Mouse (Mus musculus) MEL (cell line): ENCODE measurements around the gene Plxnc1. TPM values are rescaled to one million over a fixed set of nuclear protein-coding genes. Genes with fewer than 3 reads are reported as not detected.

ENCODE experiments used
- DNase-seq: peaks from one replicate; pipeline ENCODE4 v3.0.0; 2011; ENCODE audit warnings: low read depth, low spot score
- H3K27ac ChIP-seq: 2 replicates; pipeline ENCODE4 v1.5.1; 2012; ENCODE audit warnings: low read depth, mild to moderate bottlenecking, control low read depth, low read length, moderate library complexity; ENCODE audit not compliant: control insufficient read depth
- H3K27me3 ChIP-seq, 2 experiments: fragments of 150-350 bp in 1 of 2; sonication (generic) in 1 of 2; 2 replicates each; pipeline ENCODE4 v1.6.1; 2012; ENCODE audit warnings: low read length in 2 of 2, mild to moderate bottlenecking in 2 of 2, improper control_type of control experiment in 1 of 2, moderate library complexity in 1 of 2; ENCODE audit not compliant: insufficient read depth in 2 of 2, control insufficient read depth in 1 of 2
- H3K36me3 ChIP-seq, 2 experiments: 2 replicates each; pipeline ENCODE4 v1.6.1; 2012 to 2014; ENCODE audit warnings: low read length in 2 of 2, improper control_type of control experiment in 1 of 2, inconsistent platforms in 1 of 2, mild to moderate bottlenecking in 1 of 2; ENCODE audit not compliant: insufficient read depth in 2 of 2, control insufficient read depth in 1 of 2
- H3K4me1 ChIP-seq, 2 experiments: fragments of 150-350 bp in 1 of 2; sonication (generic) in 1 of 2; 2 replicates each; pipeline ENCODE4 v1.6.1; 2012; ENCODE audit warnings: low read length in 2 of 2, improper control_type of control experiment in 1 of 2, mild to moderate bottlenecking in 1 of 2; ENCODE audit not compliant: insufficient read depth in 2 of 2, control insufficient read depth in 1 of 2
- H3K4me3 ChIP-seq, 2 experiments: fragments of 150-350 bp in 1 of 2; sonication (generic) in 1 of 2; 2 replicates each; pipeline ENCODE4 v1.5.1; 2012; ENCODE audit warnings: low read depth in 2 of 2, low read length in 2 of 2, mild to moderate bottlenecking in 2 of 2, moderate library complexity in 2 of 2, control low read depth in 1 of 2, improper control_type of control experiment in 1 of 2; ENCODE audit not compliant: control insufficient read depth in 1 of 2, insufficient read depth in 1 of 2
- H3K79me2 ChIP-seq: 2 replicates; pipeline ENCODE4 v1.6.1; 2012; ENCODE audit warnings: mild to moderate bottlenecking, low read length, moderate library complexity; ENCODE audit not compliant: control insufficient read depth, poor library complexity, insufficient read depth
- H3K9ac ChIP-seq: 2 replicates; pipeline ENCODE4 v1.6.1; 2012; ENCODE audit warnings: low read depth, mild to moderate bottlenecking, control low read depth, low read length, moderate library complexity; ENCODE audit not compliant: control insufficient read depth, poor library complexity, severe bottlenecking
- H3K9me3 ChIP-seq: fragments of 150-350 bp; sonication (generic); replicated peaks from 2 replicates; pipeline ENCODE4 v1.6.1; 2012; ENCODE audit warnings: mild to moderate bottlenecking, low read length, improper control_type of control experiment, moderate library complexity; ENCODE audit not compliant: insufficient read depth
- BHLHE40 ChIP-seq: IDR thresholded peaks from 2 replicates; pipeline ENCODE4 v1.6.1; 2012; ENCODE audit warnings: low read depth, mild to moderate bottlenecking, inconsistent platforms, low read length, improper control_type of control experiment, borderline replicate concordance
- CHD2 ChIP-seq: IDR thresholded peaks from 2 replicates; pipeline ENCODE4 v1.6.1; 2011; ENCODE audit warnings: low read length, improper control_type of control experiment
- E2F4 ChIP-seq: IDR thresholded peaks from 2 replicates; pipeline ENCODE4 v1.6.1; 2011; ENCODE audit warnings: low read depth, low read length, improper control_type of control experiment, borderline replicate concordance
- ELF1 ChIP-seq: IDR thresholded peaks from 2 replicates; pipeline ENCODE4 v1.6.1; 2014; ENCODE audit warnings: low read depth, mild to moderate bottlenecking, inconsistent platforms, low read length, improper control_type of control experiment, moderate library complexity
- GATA1 ChIP-seq: IDR thresholded peaks from 2 replicates; pipeline ENCODE4 v1.6.1; 2011; ENCODE audit warnings: low read depth, low read length, improper control_type of control experiment
- HCFC1 ChIP-seq: IDR thresholded peaks from 2 replicates; pipeline ENCODE4 v1.6.1; 2012; ENCODE audit warnings: low read depth, mild to moderate bottlenecking, inconsistent platforms, low read length, improper control_type of control experiment, moderate library complexity
- JUND ChIP-seq: IDR thresholded peaks from 2 replicates; pipeline ENCODE4 v1.6.1; 2011; ENCODE audit warnings: low read depth, mild to moderate bottlenecking, improper control_type of control experiment, low read length
- KAT2A ChIP-seq: conservative IDR thresholded peaks from 2 replicates; pipeline ENCODE4 v1.6.1; 2012; ENCODE audit warnings: low read depth, low read length, improper control_type of control experiment, inconsistent platforms
- MAX ChIP-seq: IDR thresholded peaks from 2 replicates; pipeline ENCODE4 v1.6.1; 2011; ENCODE audit warnings: low read length, improper control_type of control experiment
- NELFE ChIP-seq: IDR thresholded peaks from 2 replicates; pipeline ENCODE4 v1.6.1; 2011; ENCODE audit warnings: low read depth, low read length, improper control_type of control experiment
- POLR2AphosphoS5 ChIP-seq: IDR thresholded peaks from 2 replicates; pipeline ENCODE4 v1.6.1; 2012; ENCODE audit warnings: low read depth, borderline replicate concordance, mild to moderate bottlenecking, inconsistent platforms, low read length, moderate library complexity, mixed read lengths
- RAD21 ChIP-seq: IDR thresholded peaks from 2 replicates; pipeline ENCODE4 v1.6.1; 2011; ENCODE audit warnings: mild to moderate bottlenecking, low read depth, low read length, improper control_type of control experiment
- RCOR1 ChIP-seq: IDR thresholded peaks from 2 replicates; pipeline ENCODE4 v1.6.1; 2012; ENCODE audit warnings: low read depth, mild to moderate bottlenecking, inconsistent platforms, low read length, improper control_type of control experiment
- SMC3 ChIP-seq: IDR thresholded peaks from 2 replicates; pipeline ENCODE4 v1.6.1; 2011; ENCODE audit warnings: low read depth, low read length, improper control_type of control experiment
- TAL1 ChIP-seq: IDR thresholded peaks from 2 replicates; pipeline ENCODE4 v1.6.1; 2012; ENCODE audit warnings: mild to moderate bottlenecking, inconsistent platforms, low read length, moderate library complexity, mixed read lengths
- ZC3H11A ChIP-seq: IDR thresholded peaks from 2 replicates; pipeline ENCODE4 v1.6.1; 2012; ENCODE audit warnings: low read depth, mild to moderate bottlenecking, inconsistent platforms, low read length, improper control_type of control experiment
- ZKSCAN1 ChIP-seq: IDR thresholded peaks from 2 replicates; pipeline ENCODE4 v1.6.1; 2012; ENCODE audit warnings: low read depth, mild to moderate bottlenecking, inconsistent platforms, low read length, improper control_type of control experiment, moderate library complexity
- ZMIZ1 ChIP-seq: IDR thresholded peaks from 2 replicates; pipeline ENCODE4 v1.6.1; 2012; ENCODE audit warnings: low read depth, mild to moderate bottlenecking, inconsistent platforms, low read length, improper control_type of control experiment, moderate library complexity
- ZNF384 ChIP-seq: IDR thresholded peaks from 2 replicates; pipeline ENCODE4 v1.6.1; 2012; ENCODE audit warnings: low read depth, mild to moderate bottlenecking, inconsistent platforms, low read length, improper control_type of control experiment
- polyA plus RNA-seq, 2 experiments: library from polyadenylated mRNA; stranded (reverse) in 1 of 2; unstranded in 1 of 2; fragments of >175 nt in 1 of 2; fragments of >200 nt in 1 of 2; gene quantifications; 2 replicates each; pipeline versions ENCODE4 v1.2.1 to v1.2.4; 2012; ENCODE audit warnings: low replicate concordance in 2 of 2, low read depth in 1 of 2; ENCODE audit not compliant: insufficient read length in 2 of 2, insufficient read depth in 1 of 2, missing spikeins in 1 of 2
- total RNA-seq: library from RNA; depleted of rRNA; stranded (reverse); fragments of 300-350 nt; gene quantifications from 2 replicates; pipeline ENCODE4 v1.2.3, GENCODE M21; 2012

Plxnc1 gene
- total and polyA plus RNA-seq, 3 experiments = 15.1 to 30.1 TPM; not detected in 1

- H3K9ac ChIP-seq = no peak overlapping the region
- no peaks in the 10 kb centered on the region for H3K4me1 ChIP-seq
- no peak for DNase-seq
- peaks cover 0 to 28% of the 10 kb centered on the region in 2 experiments; a peak in 2 of 4 replicates for H3K36me3 ChIP-seq
- H3K27me3 ChIP-seq = no peaks in the 10 kb centered on the region
- TF ChIP-seq BHLHE40 (no peak), ZNF384 (no peak), TAL1 (no peak), RAD21 (no peak)
- no peaks in the 10 kb centered on the region for H3K9me3 ChIP-seq
- H3K4me3 ChIP-seq = no peak overlapping the region
- no peaks in the 10 kb centered on the region for H3K79me2 ChIP-seq
- no peak overlapping the region for H3K27ac ChIP-seq
Observed at GRCm38 (mm10) chr10:94896950-94897349, 47.7 kb downstream of the Plxnc1 start.

DNA sequence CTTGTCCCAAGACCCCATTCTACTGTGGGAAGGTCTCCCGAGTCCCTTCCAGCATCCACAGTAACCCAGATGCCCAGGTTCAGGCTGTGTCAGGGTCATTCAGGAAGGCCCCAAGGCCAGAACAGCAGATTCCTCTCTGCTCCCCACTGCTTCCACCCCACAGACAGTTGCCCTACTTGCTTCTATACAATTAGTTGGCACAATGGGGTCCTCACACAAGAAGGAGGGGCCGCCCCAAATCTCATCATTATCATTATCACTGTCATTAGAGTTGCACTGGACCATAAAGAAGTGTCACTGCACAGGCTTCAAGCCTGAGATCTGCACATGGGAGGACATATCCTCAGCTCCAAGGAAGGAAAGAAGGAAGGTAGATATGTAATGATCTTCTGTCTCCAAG is 48.3 kb downstream of the Plxnc1 start:
- TF ChIP-seq E2F4 (no peak), RAD21 (no peak), ELF1 (no peak), ZC3H11A (no peak), ZKSCAN1 (no peak), POLR2AphosphoS5 (no peak), CHD2 (no peak)
- Histone ChIP-seq H3K79me2 (no peaks in the 10 kb centered on the region), H3K9ac (no peak overlapping the region), H3K36me3 (peaks cover 0 to 32% of the 10 kb centered on the region in 2 experiments; a peak in 2 of 4 replicates), H3K4me1 (no peaks in the 10 kb centered on the region), H3K27ac (no peak overlapping the region), H3K27me3 (no peaks in the 10 kb centered on the region), H3K4me3 (no peak overlapping the region), H3K9me3 (no peaks in the 10 kb centered on the region)
- DNase-seq = no peak

GRCm38 (mm10) chr10:94895876-94896275 is 48.8 kb downstream of the Plxnc1 start:
- Histone ChIP-seq H3K27ac (no peak overlapping the region), H3K36me3 (peaks cover 0 to 33% of the 10 kb centered on the region in 2 experiments; a peak in 2 of 4 replicates)
- no peak for TF ChIP-seq SMC3
- TF ChIP-seq POLR2AphosphoS5 = no peak
- no peak for TF ChIP-seq KAT2A
- no peak for TF ChIP-seq E2F4
- TF ChIP-seq ZMIZ1 = no peak
- TF ChIP-seq JUND = no peak
- no peak for TF ChIP-seq RCOR1
- no peak for TF ChIP-seq HCFC1
- no peak for TF ChIP-seq ELF1
- TF ChIP-seq MAX = no peak
- no peak for TF ChIP-seq NELFE
- no peak for TF ChIP-seq GATA1

More at GRCm38 (mm10) chr10:94895876-94896275, 48.8 kb downstream of the Plxnc1 start:
- no peak for DNase-seq
- Histone ChIP-seq H3K79me2 (no peaks in the 10 kb centered on the region), H3K4me3 (no peak overlapping the region), H3K4me1 (no peaks in the 10 kb centered on the region), H3K9ac (no peak overlapping the region), H3K9me3 (no peaks in the 10 kb centered on the region), H3K27me3 (no peaks in the 10 kb centered on the region)
